Mouse (Mus musculus): ENCODE results near the gene Dnajb3. TPM values are rescaled to one million over a fixed set of nuclear protein-coding genes. Genes with fewer than 3 reads are reported as not detected.

Gene Dnajb3
- polyA plus RNA-seq (2014; fragmentation: Nextera tagmentation; extraction: Ambion mirVana): 9.6 and 10.4 TPM in 2 replicates

DNA sequence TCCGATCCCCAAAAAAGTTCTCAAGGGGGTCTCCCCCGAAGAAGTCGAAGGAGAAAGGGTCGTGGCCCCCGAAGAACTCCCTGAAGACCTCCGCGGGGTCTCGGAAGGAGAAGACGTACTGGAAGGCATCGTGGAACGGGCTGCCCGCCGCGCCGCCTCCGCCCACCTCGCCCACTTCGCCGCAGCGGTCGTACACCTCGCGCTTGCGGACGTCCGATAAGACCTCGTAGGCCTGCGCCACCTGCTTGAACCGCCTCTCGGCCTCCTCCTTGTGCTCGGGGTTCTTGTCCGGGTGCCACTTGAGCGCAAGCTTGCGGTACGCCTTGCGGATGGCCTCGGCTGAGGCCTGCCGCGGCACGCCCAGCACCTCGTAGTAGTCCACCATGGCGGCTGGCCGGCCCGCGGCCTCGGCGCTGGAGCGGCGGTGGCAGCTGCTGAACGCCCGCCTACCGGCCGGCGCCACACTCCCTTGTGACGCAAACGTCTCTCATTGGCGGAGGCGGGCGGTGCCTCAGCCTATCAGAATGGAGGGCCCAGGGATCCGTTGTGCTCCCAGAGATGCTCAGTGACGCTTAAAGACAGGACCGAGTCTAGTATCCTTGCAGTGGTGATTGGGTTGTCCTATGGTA lies at the start of gene Dnajb3:
Gene Dnajb3, minus strand, starts transcription at position 489 of the 629 bp plus-strand sequence.
- no peaks in the 10 kb centered on the region for H3K27me3 ChIP-seq (ENCODE audit: control insufficient read depth, insufficient read depth, low read length)
- H3K4me2 ChIP-seq: peak within 1 kb of the TSS; percentile 76
- H3K9me3 ChIP-seq (replicated peaks; ENCODE audit: control insufficient read depth, low read length): no peaks in the 10 kb centered on the region
- 5% methylated on average over 62 of the region's 62 CpGs for WGBS (ENCODE audit: insufficient replicate concordance)
- H3K4me1 ChIP-seq (ENCODE audit: control insufficient read depth, insufficient read depth, low read length): no peaks in the 10 kb centered on the region
- peak within 1 kb of the TSS; percentile 70 for H3K27ac ChIP-seq (ENCODE audit: low read depth, low read length)
- peak within 1 kb of the TSS; percentile 56 for H3K4me3 ChIP-seq (ENCODE audit: low read depth, low read length)
- H3K36me3 ChIP-seq (ENCODE audit: control insufficient read depth, insufficient read depth, low read length): no peaks in the 10 kb centered on the region
- ATAC-seq (replicated peaks; ENCODE audit: insufficient number of reproducible peaks, low FRiP score, low TSS enrichment): peak; percentile 97
- H3K9ac ChIP-seq (ENCODE audit: low read depth, low read length): peak within 1 kb of the TSS; percentile 85

DNA sequence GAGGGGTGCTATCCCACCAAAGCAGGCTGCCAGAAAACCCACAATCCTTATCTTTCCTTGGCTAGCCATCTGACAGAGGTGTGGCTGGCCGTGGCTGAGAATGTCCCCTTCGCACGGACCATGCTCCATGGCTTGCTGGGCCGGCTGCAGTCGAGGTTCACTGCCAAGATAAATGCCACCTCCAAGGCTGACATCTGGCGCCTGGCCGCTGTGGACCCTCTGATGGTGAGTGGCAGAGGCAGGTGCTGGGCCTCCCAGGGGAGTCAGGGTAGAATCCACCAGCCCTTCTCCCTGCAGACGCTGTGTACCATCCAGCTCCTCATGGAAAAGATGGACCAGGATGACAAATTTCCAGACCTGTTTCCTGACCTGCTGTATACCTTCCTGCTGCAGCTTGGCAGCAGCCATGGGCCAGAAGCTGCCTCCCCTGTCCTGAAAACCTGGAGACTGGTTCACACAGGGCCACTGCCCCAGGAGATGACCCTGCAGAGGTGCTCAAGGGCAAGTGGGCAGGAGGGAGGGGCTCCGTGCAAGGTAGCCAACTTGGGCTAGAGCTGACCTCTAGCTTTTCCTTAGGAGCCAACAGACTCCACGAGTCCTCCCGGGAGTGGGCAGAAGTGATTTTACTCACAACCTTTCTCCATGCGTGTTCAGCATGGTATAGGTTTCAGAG lies 49.3 kb upstream of the Dnajb3 start:
- peak; percentile 7; the same call in 1 of the 2 replicates for ATAC-seq (replicated peaks; ENCODE audit: insufficient number of reproducible peaks, low FRiP score, low TSS enrichment)
- Histone ChIP-seq H3K27me3 (ENCODE audit: control insufficient read depth, insufficient read depth, low read length) (no peaks in the 10 kb centered on the region), H3K36me3 (ENCODE audit: control insufficient read depth, insufficient read depth, low read length) (no peaks in the 10 kb centered on the region), H3K4me3 (ENCODE audit: low read depth, low read length) (no peak overlapping the region), H3K27ac (ENCODE audit: low read depth, low read length) (no peak overlapping the region), H3K9ac (ENCODE audit: low read depth, low read length) (no peak overlapping the region), H3K4me2 (no peak overlapping the region), H3K4me1 (ENCODE audit: control insufficient read depth, insufficient read depth, low read length) (0 out of 2 replicates have a peak, but pooled peaks cover 5% of the 10 kb centered on the region), H3K9me3 (replicated peaks; ENCODE audit: control insufficient read depth, low read length) (peaks cover 78% of the 10 kb centered on the region)
- 79% methylated on average over 12 of the region's 12 CpGs for WGBS (ENCODE audit: insufficient replicate concordance)

DNA sequence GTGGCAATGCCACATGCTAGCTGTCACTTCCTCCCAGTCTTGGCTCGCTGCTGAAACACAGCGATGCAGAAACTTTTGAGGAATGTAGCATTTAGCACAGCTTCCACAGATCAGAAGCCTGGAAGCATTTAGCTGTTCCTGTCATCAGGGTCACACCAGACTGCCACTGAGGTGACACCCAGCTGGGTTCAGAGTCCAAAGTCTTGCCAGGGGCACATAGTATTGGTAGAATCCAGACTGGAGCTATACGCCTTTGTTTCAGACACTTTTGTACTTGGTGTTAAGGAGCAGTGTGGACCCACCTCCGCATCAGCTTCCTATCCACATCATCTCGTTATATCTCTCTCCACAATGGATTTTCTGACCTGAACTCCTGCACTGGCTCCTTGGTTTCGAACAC lies 48.0 kb upstream of the Dnajb3 start:
- WGBS (ENCODE audit: insufficient replicate concordance): 68% methylated on average over 6 of the region's 6 CpGs

DNA sequence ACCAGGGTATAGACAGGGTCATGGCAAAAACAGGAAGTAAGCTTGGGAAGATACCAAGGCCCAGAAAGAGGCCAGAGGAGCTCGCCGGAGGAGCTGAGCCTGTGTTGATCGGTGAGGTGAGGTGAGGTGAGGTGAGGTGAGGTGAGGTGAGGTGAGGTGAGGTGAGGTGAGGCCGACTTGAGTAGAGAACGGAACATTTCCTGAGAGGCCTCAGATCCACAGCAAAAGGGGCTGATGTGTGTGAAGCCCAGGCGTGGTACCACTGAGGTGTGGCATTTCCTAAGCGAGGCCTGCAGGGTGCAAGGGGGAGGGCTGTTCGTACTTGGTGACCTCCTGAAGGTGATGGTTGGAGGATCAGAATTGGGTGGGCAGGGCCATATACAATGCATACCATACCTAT lies 47.5 kb upstream of the Dnajb3 start:
- Histone ChIP-seq H3K9me3 (replicated peaks; ENCODE audit: control insufficient read depth, low read length) (peaks cover 97% of the 10 kb centered on the region), H3K4me2 (no peak overlapping the region), H3K27ac (ENCODE audit: low read depth, low read length) (no peak overlapping the region), H3K36me3 (ENCODE audit: control insufficient read depth, insufficient read depth, low read length) (no peaks in the 10 kb centered on the region), H3K27me3 (ENCODE audit: control insufficient read depth, insufficient read depth, low read length) (no peaks in the 10 kb centered on the region), H3K4me3 (ENCODE audit: low read depth, low read length) (no peak overlapping the region), H3K4me1 (ENCODE audit: control insufficient read depth, insufficient read depth, low read length) (no peaks in the 10 kb centered on the region), H3K9ac (ENCODE audit: low read depth, low read length) (no peak overlapping the region)
- no peak for ATAC-seq (replicated peaks; ENCODE audit: insufficient number of reproducible peaks, low FRiP score, low TSS enrichment)
- WGBS (ENCODE audit: insufficient replicate concordance): 68% methylated on average over 8 of the region's 8 CpGs

More for the DNA sequence above, 48.0 kb upstream of the Dnajb3 start:
- Histone ChIP-seq H3K9ac (ENCODE audit: low read depth, low read length) (no peak overlapping the region), H3K4me3 (ENCODE audit: low read depth, low read length) (no peak overlapping the region), H3K27me3 (ENCODE audit: control insufficient read depth, insufficient read depth, low read length) (no peaks in the 10 kb centered on the region), H3K9me3 (replicated peaks; ENCODE audit: control insufficient read depth, low read length) (peaks cover 92% of the 10 kb centered on the region), H3K4me1 (ENCODE audit: control insufficient read depth, insufficient read depth, low read length) (no peaks in the 10 kb centered on the region), H3K36me3 (ENCODE audit: control insufficient read depth, insufficient read depth, low read length) (no peaks in the 10 kb centered on the region), H3K27ac (ENCODE audit: low read depth, low read length) (no peak overlapping the region), H3K4me2 (no peak overlapping the region)
- ATAC-seq (replicated peaks; ENCODE audit: insufficient number of reproducible peaks, low FRiP score, low TSS enrichment): no peak

DNA sequence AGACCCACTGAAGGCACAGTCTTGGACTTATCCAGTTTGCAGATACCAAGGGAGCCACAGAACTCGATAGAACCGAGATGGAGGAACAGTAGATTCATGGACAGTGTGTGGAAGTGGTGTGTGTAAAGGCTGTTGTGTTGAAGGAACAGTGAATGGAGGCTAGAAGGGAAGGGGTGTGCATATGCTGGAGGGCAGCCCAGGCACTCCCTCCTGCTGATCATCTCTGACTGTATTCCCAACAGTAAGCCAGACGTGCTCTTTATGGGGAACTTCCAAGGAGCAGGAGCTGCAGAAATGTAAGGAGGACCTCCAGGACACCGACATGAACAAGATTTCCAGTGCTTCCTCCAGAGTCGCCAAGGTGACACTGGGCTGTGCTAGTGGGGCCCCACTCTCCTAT lies 44.4 kb upstream of the Dnajb3 start:
- H3K9ac ChIP-seq (ENCODE audit: low read depth, low read length): no peak overlapping the region
- 75% methylated on average over 5 of the region's 5 CpGs for WGBS (ENCODE audit: insufficient replicate concordance)
- no peak for ATAC-seq (replicated peaks; ENCODE audit: insufficient number of reproducible peaks, low FRiP score, low TSS enrichment)

DNA sequence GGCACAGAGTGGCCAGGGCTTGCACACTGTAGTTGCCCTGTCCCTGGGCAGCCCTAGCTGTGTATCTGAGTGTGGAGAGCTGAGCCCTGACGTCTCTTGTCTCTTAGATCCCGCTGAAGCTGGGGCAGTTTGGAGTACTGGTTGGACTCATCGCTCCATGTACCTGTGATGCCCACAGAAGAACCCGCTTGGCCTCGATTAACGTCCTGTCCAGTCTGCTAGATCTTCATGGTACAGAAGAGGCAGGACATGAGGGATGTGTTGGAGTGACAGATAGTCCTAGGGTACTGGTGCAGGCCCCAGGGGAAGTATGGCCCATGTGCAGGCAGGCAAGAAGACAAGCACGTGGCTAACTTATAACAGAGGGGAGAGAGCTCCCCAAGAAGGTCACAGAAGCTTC lies 44.0 kb upstream of the Dnajb3 start:
- Histone ChIP-seq H3K9ac (ENCODE audit: low read depth, low read length) (no peak overlapping the region), H3K4me3 (ENCODE audit: low read depth, low read length) (no peak overlapping the region), H3K4me2 (no peak overlapping the region), H3K9me3 (replicated peaks; ENCODE audit: control insufficient read depth, low read length) (peaks cover 97% of the 10 kb centered on the region), H3K27me3 (ENCODE audit: control insufficient read depth, insufficient read depth, low read length) (no peaks in the 10 kb centered on the region), H3K4me1 (ENCODE audit: control insufficient read depth, insufficient read depth, low read length) (no peaks in the 10 kb centered on the region), H3K36me3 (ENCODE audit: control insufficient read depth, insufficient read depth, low read length) (no peaks in the 10 kb centered on the region), H3K27ac (ENCODE audit: low read depth, low read length) (no peak overlapping the region)
- 75% methylated on average over 7 of the region's 7 CpGs for WGBS (ENCODE audit: insufficient replicate concordance)
- ATAC-seq (replicated peaks; ENCODE audit: insufficient number of reproducible peaks, low FRiP score, low TSS enrichment): no peak

More for the DNA sequence above, 44.4 kb upstream of the Dnajb3 start:
- no peak overlapping the region for H3K27ac ChIP-seq (ENCODE audit: low read depth, low read length)
- peaks cover 97% of the 10 kb centered on the region for H3K9me3 ChIP-seq (replicated peaks; ENCODE audit: control insufficient read depth, low read length)
- H3K36me3 ChIP-seq (ENCODE audit: control insufficient read depth, insufficient read depth, low read length): no peaks in the 10 kb centered on the region
- H3K4me3 ChIP-seq (ENCODE audit: low read depth, low read length): no peak overlapping the region
- no peak overlapping the region for H3K4me2 ChIP-seq
- no peaks in the 10 kb centered on the region for H3K27me3 ChIP-seq (ENCODE audit: control insufficient read depth, insufficient read depth, low read length)
- no peaks in the 10 kb centered on the region for H3K4me1 ChIP-seq (ENCODE audit: control insufficient read depth, insufficient read depth, low read length)

DNA sequence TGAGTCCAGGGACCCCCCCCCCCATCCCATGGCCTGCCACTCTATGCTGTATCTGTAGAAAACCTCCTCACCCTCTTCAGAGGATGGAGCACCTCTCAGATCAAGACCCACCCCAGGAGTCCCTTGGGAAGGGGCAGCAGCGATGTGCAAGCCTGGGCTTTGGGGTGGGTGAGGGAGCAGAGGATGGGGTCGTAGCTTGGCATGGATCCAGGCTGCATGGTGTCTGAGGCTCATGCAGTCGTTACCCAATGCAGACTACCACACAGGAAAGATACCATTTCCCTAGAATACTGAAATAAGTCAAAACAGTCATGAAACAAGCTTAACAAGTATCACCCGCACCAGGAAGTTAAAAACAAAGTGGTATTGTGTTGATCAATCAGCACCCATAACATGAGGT lies 43.1 kb upstream of the Dnajb3 start:
- H3K27me3 ChIP-seq (ENCODE audit: control insufficient read depth, insufficient read depth, low read length): no peaks in the 10 kb centered on the region
- no peaks in the 10 kb centered on the region for H3K4me1 ChIP-seq (ENCODE audit: control insufficient read depth, insufficient read depth, low read length)
- H3K36me3 ChIP-seq (ENCODE audit: control insufficient read depth, insufficient read depth, low read length): no peaks in the 10 kb centered on the region
- peaks cover 97% of the 10 kb centered on the region for H3K9me3 ChIP-seq (replicated peaks; ENCODE audit: control insufficient read depth, low read length)
- no peak overlapping the region for H3K4me3 ChIP-seq (ENCODE audit: low read depth, low read length)
- no peak overlapping the region for H3K9ac ChIP-seq (ENCODE audit: low read depth, low read length)
- 64% methylated on average over 4 of the region's 4 CpGs for whole genome bisulfite sequencing (ENCODE audit: insufficient replicate concordance)
- H3K27ac ChIP-seq (ENCODE audit: low read depth, low read length): no peak overlapping the region
- H3K4me2 ChIP-seq: no peak overlapping the region
- ATAC-seq (replicated peaks; ENCODE audit: insufficient number of reproducible peaks, low FRiP score, low TSS enrichment): no peak

DNA sequence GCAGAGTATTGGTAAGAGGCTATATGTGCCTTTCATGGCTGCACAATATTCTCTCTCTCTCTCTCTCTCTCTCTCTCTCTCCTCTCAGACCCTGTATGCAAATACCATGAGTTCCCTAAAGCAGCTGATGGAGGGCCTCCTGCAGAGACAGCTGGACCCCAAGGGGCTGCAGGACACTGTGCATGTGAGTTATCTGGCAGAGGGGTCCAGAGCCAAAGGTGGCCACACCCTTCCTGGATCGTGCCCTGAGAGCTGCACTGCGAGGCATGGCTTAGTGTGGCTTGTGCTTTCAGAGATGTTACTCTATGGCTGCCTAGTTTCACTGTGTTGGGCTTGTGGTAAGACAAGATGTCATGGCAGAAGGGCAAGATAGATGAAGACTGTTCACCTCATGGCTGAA lies 42.1 kb upstream of the Dnajb3 start:
- Histone ChIP-seq H3K27ac (ENCODE audit: low read depth, low read length) (no peak overlapping the region), H3K4me3 (ENCODE audit: low read depth, low read length) (no peak overlapping the region), H3K9ac (ENCODE audit: low read depth, low read length) (no peak overlapping the region), H3K4me2 (no peak overlapping the region), H3K4me1 (ENCODE audit: control insufficient read depth, insufficient read depth, low read length) (no peaks in the 10 kb centered on the region), H3K27me3 (ENCODE audit: control insufficient read depth, insufficient read depth, low read length) (no peaks in the 10 kb centered on the region), H3K9me3 (replicated peaks; ENCODE audit: control insufficient read depth, low read length) (peaks cover 96% of the 10 kb centered on the region), H3K36me3 (ENCODE audit: control insufficient read depth, insufficient read depth, low read length) (no peaks in the 10 kb centered on the region)
- ATAC-seq (replicated peaks; ENCODE audit: insufficient number of reproducible peaks, low FRiP score, low TSS enrichment): no peak
- WGBS (ENCODE audit: insufficient replicate concordance): 50% methylated on average over 2 of the region's 2 CpGs

DNA sequence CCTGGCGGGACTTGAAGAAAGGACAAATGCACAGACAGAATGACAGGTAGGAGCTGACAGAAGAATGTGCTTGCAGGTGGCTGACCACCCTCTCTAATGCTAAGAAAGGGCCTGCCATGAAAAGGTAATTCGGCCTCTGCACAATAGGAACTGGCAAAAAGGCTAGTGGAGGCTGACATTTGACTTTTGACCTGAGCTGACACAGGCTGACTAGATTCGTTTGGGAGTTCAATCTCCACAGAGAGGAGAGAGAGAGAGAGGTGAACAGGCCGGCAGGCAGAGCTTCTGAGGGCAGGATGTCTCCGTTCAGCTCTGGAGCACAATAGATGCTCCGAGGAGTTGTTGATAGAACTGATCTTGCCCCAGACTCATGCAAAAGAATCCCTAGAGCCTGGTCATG lies 40.8 kb upstream of the Dnajb3 start:
- Histone ChIP-seq H3K36me3 (ENCODE audit: control insufficient read depth, insufficient read depth, low read length) (no peaks in the 10 kb centered on the region), H3K27ac (ENCODE audit: low read depth, low read length) (no peak overlapping the region), H3K4me3 (ENCODE audit: low read depth, low read length) (no peak overlapping the region), H3K4me1 (ENCODE audit: control insufficient read depth, insufficient read depth, low read length) (no peaks in the 10 kb centered on the region), H3K27me3 (ENCODE audit: control insufficient read depth, insufficient read depth, low read length) (no peaks in the 10 kb centered on the region), H3K4me2 (no peak overlapping the region), H3K9me3 (replicated peaks; ENCODE audit: control insufficient read depth, low read length) (peaks cover 93% of the 10 kb centered on the region), H3K9ac (ENCODE audit: low read depth, low read length) (no peak overlapping the region)
- no peak for ATAC-seq (replicated peaks; ENCODE audit: insufficient number of reproducible peaks, low FRiP score, low TSS enrichment)
- WGBS (ENCODE audit: insufficient replicate concordance): 42% methylated on average over 6 of the region's 6 CpGs
